Mouse (Mus musculus): ENCODE data around the gene Ano6.

- TF ChIP-seq POLR2A (IDR thresholded peaks at IDR 0.05; ENCODE audit: insufficient read length, low read depth) (no peak), MYOG (IDR thresholded peaks at IDR 0.05; ENCODE audit: control insufficient read depth in 1 of 3, insufficient read depth in 1 of 3, insufficient read length in 2 of 3, low read depth in 2 of 3) (no peak), MYOD1 (IDR thresholded peaks at IDR 0.05; ENCODE audit: control insufficient read depth in 1 of 3, insufficient read length in 2 of 3, low read depth in 2 of 3) (no peak), MAX (IDR thresholded peaks at IDR 0.05; ENCODE audit: low read depth) (no peak), E2F4 (IDR thresholded peaks at IDR 0.05; ENCODE audit: insufficient read depth) (no peak), USF1 (IDR thresholded peaks at IDR 0.05; ENCODE audit: low read depth) (no peak), TCF12 (IDR thresholded peaks at IDR 0.05; ENCODE audit: insufficient read depth, poor library complexity, severe bottlenecking) (no peak)
These were observed 126.7 kb downstream of the Ano6 start for GRCm38 (mm10) chr15:95917330-95917729.

All from myocyte (in vitro differentiated cells).